Mouse (Mus musculus) limb, embryonic 11.5 days (tissue): Measurements from ENCODE around the gene Adprh. TPM values are rescaled to one million over a fixed set of nuclear protein-coding genes. Genes with fewer than 3 reads are reported as not detected.

Source experiments
- ATAC-seq: fragments of 200-750 bp; cut with Nextera tagmentation; 2 replicates; pipeline ENCODE4 v1.8.0; 2017; ENCODE audit warnings: low read depth; ENCODE audit not compliant: insufficient number of reproducible peaks, low FRiP score, low TSS enrichment
- DNase-seq: peaks from one replicate; pipeline ENCODE4 v3.0.0-alpha.2; 2015; ENCODE audit warnings: low spot score
- H3K27ac ChIP-seq: fragments of 300-500 bp; sonication (generic); replicated peaks from 2 replicates; pipeline ENCODE4 v1.5.1; 2014; ENCODE audit warnings: low read depth, mild to moderate bottlenecking, low read length
- H3K27me3 ChIP-seq: fragments of 300-500 bp; sonication (generic); 2 replicates; pipeline ENCODE4 v1.6.1; 2014; ENCODE audit warnings: mild to moderate bottlenecking, low read length, mixed read lengths; ENCODE audit not compliant: control insufficient read depth, insufficient read depth
- H3K36me3 ChIP-seq: fragments of 300-500 bp; sonication (generic); 2 replicates; pipeline ENCODE4 v1.6.1; 2014; ENCODE audit warnings: mild to moderate bottlenecking, low read length, moderate library complexity, mixed read lengths; ENCODE audit not compliant: control insufficient read depth, insufficient read depth
- H3K4me1 ChIP-seq: fragments of 300-500 bp; sonication (generic); 2 replicates; pipeline ENCODE4 v1.6.1; 2014; ENCODE audit warnings: low read length, mixed read lengths; ENCODE audit not compliant: control insufficient read depth, insufficient read depth
- H3K4me2 ChIP-seq: fragments of 300-500 bp; sonication (generic); 2 replicates; pipeline ENCODE4 v1.6.1; 2014; ENCODE audit warnings: low read depth, mild to moderate bottlenecking, moderate library complexity; ENCODE audit not compliant: severe bottlenecking
- H3K4me3 ChIP-seq: fragments of 300-500 bp; sonication (generic); 2 replicates; pipeline ENCODE4 v1.5.1; 2014; ENCODE audit warnings: low read depth, low read length
- H3K9ac ChIP-seq: fragments of 300-500 bp; sonication (generic); 2 replicates; pipeline ENCODE4 v1.6.1; 2014; ENCODE audit warnings: mild to moderate bottlenecking, low read length
- H3K9me3 ChIP-seq: fragments of 300-500 bp; sonication (generic); 2 replicates; pipeline ENCODE4 v1.6.1; 2016; ENCODE audit warnings: low read length; ENCODE audit not compliant: control insufficient read depth
- WGBS: fragments of 180-500 bp; shearing (Covaris S2); extraction: QIAGEN DNeasy Blood & Tissue Kit; methylation state at CpG from one replicate; pipeline ENCODE4 v1.1.7; 2014; 5-methylcytosine and 5-hydroxymethylcytosine counted together
- polyA plus RNA-seq: library from polyadenylated mRNA; unstranded; fragments of >200 nt; fragmentation: Nextera tagmentation; extraction: Ambion mirVana; gene quantifications from 2 replicates; pipeline ENCODE4 v1.2.1, GENCODE M21; 2014

Adprh gene
- polyA plus RNA-seq, 1 experiment from 2014 or later = 141 TPM

DNA sequence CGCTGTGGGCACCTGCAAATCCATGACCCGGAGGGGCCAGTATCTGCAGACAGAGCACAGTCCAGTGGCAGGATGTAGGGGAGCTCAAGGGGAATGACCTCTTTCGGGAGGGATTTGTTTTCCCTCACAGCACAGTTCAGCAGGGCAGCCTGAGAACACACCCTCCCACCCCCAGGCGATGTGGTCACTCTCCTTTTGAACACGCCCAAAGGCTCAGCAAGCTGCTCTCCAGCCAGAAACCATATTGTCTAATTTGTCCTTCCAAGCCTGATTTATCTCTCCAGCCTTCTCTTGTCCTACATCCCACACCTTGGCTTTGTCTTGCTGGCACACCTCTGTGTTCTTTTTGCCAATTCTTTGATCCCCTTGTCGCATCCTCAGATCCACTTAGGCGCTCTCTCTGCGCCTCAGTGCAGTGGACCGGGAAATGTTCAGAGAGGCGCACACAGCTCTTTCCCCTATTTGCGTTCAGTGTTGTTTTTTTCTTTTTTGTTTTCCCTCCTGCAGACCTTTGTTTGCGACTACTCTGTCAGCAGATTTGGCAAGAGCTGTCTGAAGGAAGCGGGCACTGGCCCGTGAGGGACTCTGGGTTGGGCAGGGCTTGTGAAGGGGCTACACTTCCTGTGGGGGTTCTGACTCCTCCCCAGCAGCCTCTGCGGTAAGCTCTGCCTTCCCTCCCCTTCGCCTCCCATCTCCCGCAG is 52.8 kb downstream of the Adprh start:
- H3K27ac ChIP-seq = peak overlapping the region; percentile 50; the same call in 1 of the 2 replicates
- H3K4me1 ChIP-seq = peaks cover 9% of the 10 kb centered on the region; the same call in 1 of the 2 replicates
- H3K36me3 ChIP-seq = no peaks in the 10 kb centered on the region
- H3K9ac ChIP-seq = peak overlapping the region; percentile 58
- peak overlapping the region; percentile 14 for H3K4me3 ChIP-seq
- H3K9me3 ChIP-seq = no peaks in the 10 kb centered on the region
- ATAC-seq (peak; percentile 76), DNase-seq (peak; percentile 60)
- 22% methylated on average over 17 of the region's 17 CpGs for WGBS
- no peaks in the 10 kb centered on the region for H3K27me3 ChIP-seq
- peak overlapping the region; percentile 43 for H3K4me2 ChIP-seq

DNA sequence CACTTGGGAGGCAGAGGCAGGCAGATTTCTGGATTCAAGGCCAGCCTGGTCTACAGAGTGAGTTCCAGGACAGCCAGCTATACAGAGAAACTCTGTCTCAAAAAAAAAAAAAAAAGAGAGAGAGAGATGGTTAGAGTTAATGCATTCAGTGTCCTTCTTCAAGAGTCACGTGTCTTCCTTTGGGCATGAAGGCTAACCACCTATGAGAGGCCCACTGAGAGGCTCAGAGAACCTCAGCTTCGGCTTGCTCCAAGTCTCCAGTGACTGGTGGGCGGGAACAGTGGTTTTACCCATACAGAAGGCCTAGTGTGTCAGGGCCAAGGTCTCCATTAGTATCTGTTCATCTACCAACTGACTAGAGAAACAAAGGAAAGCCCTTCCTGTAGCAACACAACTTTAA is 53.4 kb downstream of the Adprh start:
- DNase-seq (no peak), ATAC-seq (no peak)
- Histone ChIP-seq H3K27ac (no peak overlapping the region), H3K4me3 (no peak overlapping the region), H3K9me3 (no peaks in the 10 kb centered on the region), H3K4me2 (peak overlapping the region; percentile 43; the same call in 1 of the 2 replicates), H3K27me3 (no peaks in the 10 kb centered on the region), H3K4me1 (peaks cover 9% of the 10 kb centered on the region; the same call in 1 of the 2 replicates), H3K36me3 (no peaks in the 10 kb centered on the region), H3K9ac (no peak overlapping the region)
- WGBS = 80% methylated on average over 3 of the region's 3 CpGs

DNA sequence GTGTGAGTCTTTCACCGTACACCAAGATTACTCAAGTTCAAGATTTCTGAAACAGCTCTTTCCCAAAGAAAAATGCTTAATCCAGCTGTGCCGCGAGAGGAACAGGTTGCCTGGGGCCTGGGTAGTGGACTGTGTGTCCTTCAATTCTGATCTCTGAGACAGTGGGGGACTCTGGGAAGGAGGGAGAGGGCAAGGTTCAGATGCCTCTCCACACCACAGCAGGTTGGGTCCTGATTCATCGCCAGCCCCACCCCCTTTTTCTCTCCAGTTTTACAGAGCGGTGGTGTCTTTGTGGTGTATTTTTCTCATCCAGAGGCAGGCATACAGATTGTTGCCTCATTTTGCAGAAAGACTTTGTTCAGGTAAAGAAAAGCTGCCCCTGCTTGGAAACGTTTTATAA is 54.2 kb downstream of the Adprh start:
- WGBS = 93% methylated on average over 6 of the region's 6 CpGs
- H3K27ac ChIP-seq = no peak overlapping the region
- no peaks in the 10 kb centered on the region for H3K36me3 ChIP-seq
- H3K9ac ChIP-seq = no peak overlapping the region
- peaks cover 9% of the 10 kb centered on the region; the same call in 1 of the 2 replicates for H3K4me1 ChIP-seq
- H3K4me2 ChIP-seq = no peak overlapping the region
- H3K27me3 ChIP-seq = no peaks in the 10 kb centered on the region
- H3K4me3 ChIP-seq = no peak overlapping the region
- H3K9me3 ChIP-seq = no peaks in the 10 kb centered on the region
- ATAC-seq (no peak), DNase-seq (no peak)

DNA sequence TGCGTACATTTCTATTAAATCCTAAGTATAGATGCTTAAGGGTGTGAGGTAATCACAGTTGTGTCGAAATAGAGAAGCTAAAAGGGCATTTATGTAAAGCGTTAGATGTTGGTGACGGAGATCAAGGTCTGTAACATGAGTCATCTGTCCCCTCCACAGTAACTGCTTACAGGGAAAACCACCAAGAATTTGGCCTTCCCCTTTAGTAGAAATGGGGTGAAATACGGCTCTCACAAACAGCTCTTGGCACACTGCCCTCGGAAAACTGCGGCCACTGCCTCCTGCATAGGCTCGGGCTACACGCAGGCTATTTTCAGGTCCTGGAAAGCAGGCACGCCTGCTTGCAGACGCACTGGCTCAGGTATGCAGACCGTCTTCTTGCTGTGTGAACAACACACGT is 56.3 kb downstream of the Adprh start:
- H3K27me3 ChIP-seq = no peaks in the 10 kb centered on the region
- DNase-seq = no peak
- H3K9me3 ChIP-seq = no peaks in the 10 kb centered on the region
- H3K4me1 ChIP-seq = peaks cover 9% of the 10 kb centered on the region; the same call in 1 of the 2 replicates
- H3K4me3 ChIP-seq = no peak overlapping the region
- H3K27ac ChIP-seq = no peak overlapping the region
- H3K9ac ChIP-seq = no peak overlapping the region
- no peak overlapping the region for H3K4me2 ChIP-seq
- H3K36me3 ChIP-seq = no peaks in the 10 kb centered on the region
- 0 out of 2 replicates have a peak, but pooled peaks have one; percentile 40 for ATAC-seq
- WGBS = 53% methylated on average over 13 of the region's 13 CpGs

DNA sequence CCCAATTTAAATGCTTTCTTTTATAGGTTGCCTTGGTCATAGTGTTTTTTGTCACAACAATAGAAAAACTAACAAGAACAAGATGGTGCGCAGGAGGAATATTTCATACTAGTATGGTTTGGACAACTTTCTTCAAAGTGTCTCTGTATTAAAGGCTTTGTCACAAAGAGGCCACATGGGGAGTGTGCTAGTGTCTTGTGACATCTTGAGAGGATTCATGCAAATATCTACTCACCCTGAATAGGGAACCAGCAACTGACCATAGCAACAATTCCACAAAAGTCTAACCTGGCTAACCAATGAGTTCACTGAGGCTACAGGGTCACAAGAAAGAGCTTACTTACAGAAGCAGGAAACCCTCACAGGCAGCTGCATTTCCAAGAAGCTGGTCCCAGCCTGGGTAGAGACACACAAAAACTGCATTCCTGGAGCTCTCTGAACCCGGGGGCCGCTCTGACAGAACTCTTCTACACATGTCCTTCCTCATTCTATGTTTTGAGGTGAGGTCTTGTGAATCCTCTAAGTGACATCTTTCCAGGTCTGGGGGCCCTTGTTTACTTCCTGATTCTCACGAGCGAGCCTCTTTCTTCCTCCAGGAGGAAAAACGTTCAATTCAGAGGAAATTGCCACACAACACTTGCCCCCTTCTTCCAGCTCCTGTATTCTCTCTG is 57.3 kb downstream of the Adprh start:
- no peak for ATAC-seq
- Histone ChIP-seq H3K4me2 (no peak overlapping the region), H3K36me3 (no peaks in the 10 kb centered on the region), H3K9ac (no peak overlapping the region), H3K4me1 (peaks cover 9% of the 10 kb centered on the region; the same call in 1 of the 2 replicates), H3K27ac (no peak overlapping the region), H3K9me3 (no peaks in the 10 kb centered on the region), H3K27me3 (no peaks in the 10 kb centered on the region), H3K4me3 (no peak overlapping the region)
- WGBS = 66% methylated on average over 6 of the region's 6 CpGs
- DNase-seq = no peak

DNA sequence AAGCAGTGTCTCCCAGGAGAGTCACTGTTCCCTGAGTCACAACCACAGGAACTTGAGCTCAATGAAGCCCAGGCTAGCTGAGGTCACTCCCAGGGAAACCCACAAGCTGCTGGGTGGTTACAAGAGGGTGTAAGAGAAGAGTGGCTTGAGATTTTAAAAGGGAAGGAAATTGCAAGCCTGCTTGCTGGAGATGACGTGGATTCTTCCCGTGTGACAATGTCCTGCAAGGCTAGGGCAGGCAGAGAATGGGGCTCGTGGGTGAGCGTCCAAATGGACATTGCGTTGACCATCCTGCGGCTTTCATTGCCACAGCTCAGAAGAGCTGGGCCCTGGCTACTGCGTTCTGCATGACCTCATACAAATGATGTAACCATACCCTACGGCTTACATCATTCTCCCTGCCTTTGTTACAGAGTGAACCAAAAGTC is 58.3 kb downstream of the Adprh start:
- H3K27ac ChIP-seq = no peak overlapping the region
- DNase-seq (no peak), ATAC-seq (no peak)
- no peaks in the 10 kb centered on the region for H3K36me3 ChIP-seq
- H3K4me1 ChIP-seq = peaks cover 2% of the 10 kb centered on the region; the same call in 1 of the 2 replicates
- no peak overlapping the region for H3K4me3 ChIP-seq
- H3K9me3 ChIP-seq = no peaks in the 10 kb centered on the region
- H3K27me3 ChIP-seq = no peaks in the 10 kb centered on the region
- no peak overlapping the region for H3K9ac ChIP-seq
- no peak overlapping the region for H3K4me2 ChIP-seq
- WGBS = 91% methylated on average over 8 of the region's 8 CpGs

Other genes with a start within 250 kb of the Adprh start
- not detected in 2 replicates for gene Nr1i2, start 157.9 kb downstream of the Adprh start, polyA plus RNA-seq
- gene Maats1, start 110.6 kb downstream of the Adprh start, polyA plus RNA-seq = 0.10 and 0.20 TPM in 2 replicates
- gene Cox17, start 105.7 kb downstream of the Adprh start, polyA plus RNA-seq = 107 and 118 TPM in 2 replicates
- not detected in 2 replicates for gene Gm21987, start 105.7 kb downstream of the Adprh start, polyA plus RNA-seq
- 0.75 and 1.8 TPM in 2 replicates for gene Popdc2, start 90.5 kb downstream of the Adprh start, polyA plus RNA-seq
- 0.07 TPM in 1 of 2 replicates, not detected in the other for gene Pla1a, start 19.6 kb downstream of the Adprh start, polyA plus RNA-seq
- 0.21 and 0.34 TPM in 2 replicates for gene Cd80, start 2.9 kb upstream of the Adprh start, polyA plus RNA-seq
- gene Timmdc1, start 70.0 kb upstream of the Adprh start, polyA plus RNA-seq = 25.1 and 28.9 TPM in 2 replicates
- gene Poglut1, start 97.6 kb upstream of the Adprh start, polyA plus RNA-seq = 72.9 and 78.9 TPM in 2 replicates
- 131 and 135 TPM in 2 replicates for gene Tmem39a, start 106.0 kb upstream of the Adprh start, polyA plus RNA-seq